Mouse (Mus musculus) cerebellum, adult 2 months (tissue): ENCODE measurements at regions not wholly inside any gene's neighbourhood (a gene's known extent, or its start where the extent isn't known, plus 50 kb on each side); places are given as distances from the start of the nearest gene placed in this dataset.

ENCODE experiments used
- CTCF ChIP-seq: fragments of 200-500 bp; IDR thresholded peaks from 2 replicates; pipeline ENCODE4 v1.5.1; 2011; ENCODE audit warnings: low read depth, mild to moderate bottlenecking, control low read depth, low read length, moderate library complexity, borderline replicate concordance; ENCODE audit not compliant: insufficient read depth
- POLR2A ChIP-seq: fragments of 200-500 bp; IDR thresholded peaks from 2 replicates; pipeline ENCODE4 v1.6.1; 2011; ENCODE audit warnings: low read length, control low read depth, borderline replicate concordance; ENCODE audit not compliant: insufficient read depth

- TF ChIP-seq CTCF = no peak
- TF ChIP-seq POLR2A = no peak
Measured at GRCm38 (mm10) chr4:31880213-31880612, 83.7 kb upstream of the Map3k7 start.
